Mouse (Mus musculus) frontal cortex, adult 2 months (tissue): ENCODE data around the gene Mgat4b. TPM values are rescaled to one million over a fixed set of nuclear protein-coding genes. Genes with fewer than 3 reads are reported as not detected.

Experiments
- polyA plus RNA-seq: library from polyadenylated mRNA; depleted of rRNA; stranded (reverse); fragments of >200 nt; gene quantifications from 2 replicates; pipeline ENCODE4 v1.2.3, GENCODE M21; 2012; rRNA removed

The Mgat4b gene
- polyA plus RNA-seq, 1 experiment, result 57.7 TPM

Other genes starting within 250 kb of the Mgat4b start
- 49.9 and 52.2 TPM in 2 replicates for gene Rnf130, start 185.5 kb upstream of the Mgat4b start, polyA plus RNA-seq
- 128 and 134 TPM in 2 replicates for gene Tbc1d9b, start 79.5 kb upstream of the Mgat4b start, polyA plus RNA-seq
- gene Mrnip, start 36.4 kb upstream of the Mgat4b start, polyA plus RNA-seq, result 23.7 and 25.1 TPM in 2 replicates
- gene Sqstm1, start 63 bp upstream of the Mgat4b start, polyA plus RNA-seq, result 334 and 368 TPM in 2 replicates
- gene Ltc4s, start 27.7 kb downstream of the Mgat4b start, polyA plus RNA-seq, result 25.2 and 27.1 TPM in 2 replicates
- 7.0 and 7.4 TPM in 2 replicates for gene Maml1, start 81.4 kb downstream of the Mgat4b start, polyA plus RNA-seq
- gene Canx, start 114.8 kb downstream of the Mgat4b start, polyA plus RNA-seq, result 287 and 369 TPM in 2 replicates
- gene Cby3, start 143.6 kb downstream of the Mgat4b start, polyA plus RNA-seq, result 0.40 and 0.66 TPM in 2 replicates
- gene Hnrnph1, start 166.1 kb downstream of the Mgat4b start, polyA plus RNA-seq, result 327 and 365 TPM in 2 replicates
- gene Rufy1, start 220.2 kb downstream of the Mgat4b start, polyA plus RNA-seq, result 41.5 and 43.6 TPM in 2 replicates